Mouse (Mus musculus) erythroblast, embryonic 14.5 days (primary cell): Measurements from ENCODE around the gene Tmem220.

ENCODE experiments used
- GATA1 ChIP-seq: IDR thresholded peaks from 2 replicates; pipeline ENCODE4 v1.6.1; 2012; ENCODE audit warnings: low read length, inconsistent platforms, mixed read lengths
- TAL1 ChIP-seq: IDR thresholded peaks from 3 replicates; pipeline ENCODE4 v1.6.1; 2012; ENCODE audit warnings: low read length, inconsistent platforms, mixed read lengths

DNA sequence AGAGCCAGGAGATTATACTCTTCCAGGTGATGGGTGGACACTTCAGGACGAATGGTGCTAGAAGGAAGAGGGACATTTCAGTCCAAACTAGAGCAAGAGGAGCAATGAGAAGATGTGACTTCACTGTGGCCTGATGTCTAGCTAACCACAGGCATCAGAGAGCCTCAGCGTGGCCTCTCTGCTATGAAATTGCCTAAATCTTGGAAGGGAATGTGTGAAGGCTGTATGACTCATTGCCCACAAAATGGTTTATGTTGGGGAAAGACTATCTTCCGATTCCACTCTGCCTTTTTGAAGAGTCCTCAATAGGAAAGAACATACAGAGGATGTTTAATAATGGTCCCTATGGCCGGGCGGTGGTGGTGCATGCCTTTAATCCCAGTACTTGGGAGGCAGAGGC is 51.8 kb downstream of the Tmem220 start:
- no peak for TF ChIP-seq TAL1
- TF ChIP-seq GATA1, result no peak
